Mouse (Mus musculus): Measurements from ENCODE around the gene Ccnyl1.
"Not testable (repeated sequence)": the region's sequence is repeated elsewhere in the genome, so short reads cannot be mapped to it uniquely, and the experiment has no call there.

Gene Ccnyl1

DNA sequence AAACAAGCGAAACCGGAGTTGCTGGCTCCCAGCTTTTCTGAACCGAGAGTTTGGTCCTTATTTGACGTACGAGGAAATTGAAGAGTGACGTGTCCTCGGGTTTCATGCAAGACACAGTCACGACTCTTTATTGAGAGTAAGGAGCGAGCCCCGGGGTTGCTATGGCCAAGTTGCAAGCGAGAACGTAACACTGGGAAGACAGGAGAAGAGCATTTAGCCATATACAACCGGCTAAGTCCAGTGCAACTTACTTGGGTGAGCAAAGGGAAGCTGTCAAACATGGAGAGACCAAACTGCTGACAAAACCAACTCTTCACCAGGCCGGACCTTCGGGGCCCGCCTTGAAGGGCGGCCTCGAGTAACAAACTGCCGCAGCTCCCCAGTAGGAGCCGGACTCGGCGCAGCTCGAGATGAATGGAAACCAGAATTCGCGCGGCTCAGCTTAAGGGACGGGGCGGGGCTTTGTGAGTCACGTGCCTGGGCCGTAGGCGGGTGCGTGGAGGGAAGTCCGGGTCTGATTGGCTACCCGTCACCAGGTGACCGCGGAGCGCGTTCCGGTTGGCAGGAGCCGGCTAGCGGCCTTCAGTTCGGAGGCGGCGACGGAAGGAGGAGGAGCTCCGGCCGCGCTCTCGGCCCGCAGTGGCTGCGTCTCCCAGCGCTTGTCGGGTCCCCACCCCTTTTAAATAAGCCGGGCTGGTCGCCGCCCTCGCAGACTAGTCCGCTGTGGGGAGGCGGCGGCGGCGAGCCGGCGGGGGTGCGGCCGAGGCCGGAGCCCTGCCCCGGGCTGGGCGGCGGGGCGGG is at the start of gene Ccnyl1:
Gene Ccnyl1 (plus strand): TSS at position 243 of the 801 bp plus-strand sequence.
- peak; percentile 99 for DNase-seq (ENCODE audit: low spot score)

- DNase-seq (ENCODE audit: low spot score), result no peak
Measured at GRCm38 (mm10) chr1:64641069-64641468, 49.2 kb upstream of the Ccnyl1 start.

- not testable (repeated sequence) for DNase-seq (ENCODE audit: low spot score)
Measured at GRCm38 (mm10) chr1:64642541-64642940, 47.7 kb upstream of the Ccnyl1 start.

GRCm38 (mm10) chr1:64644513-64644912 is 45.7 kb upstream of the Ccnyl1 start:
- DNase-seq (ENCODE audit: low spot score), result no peak

DNA sequence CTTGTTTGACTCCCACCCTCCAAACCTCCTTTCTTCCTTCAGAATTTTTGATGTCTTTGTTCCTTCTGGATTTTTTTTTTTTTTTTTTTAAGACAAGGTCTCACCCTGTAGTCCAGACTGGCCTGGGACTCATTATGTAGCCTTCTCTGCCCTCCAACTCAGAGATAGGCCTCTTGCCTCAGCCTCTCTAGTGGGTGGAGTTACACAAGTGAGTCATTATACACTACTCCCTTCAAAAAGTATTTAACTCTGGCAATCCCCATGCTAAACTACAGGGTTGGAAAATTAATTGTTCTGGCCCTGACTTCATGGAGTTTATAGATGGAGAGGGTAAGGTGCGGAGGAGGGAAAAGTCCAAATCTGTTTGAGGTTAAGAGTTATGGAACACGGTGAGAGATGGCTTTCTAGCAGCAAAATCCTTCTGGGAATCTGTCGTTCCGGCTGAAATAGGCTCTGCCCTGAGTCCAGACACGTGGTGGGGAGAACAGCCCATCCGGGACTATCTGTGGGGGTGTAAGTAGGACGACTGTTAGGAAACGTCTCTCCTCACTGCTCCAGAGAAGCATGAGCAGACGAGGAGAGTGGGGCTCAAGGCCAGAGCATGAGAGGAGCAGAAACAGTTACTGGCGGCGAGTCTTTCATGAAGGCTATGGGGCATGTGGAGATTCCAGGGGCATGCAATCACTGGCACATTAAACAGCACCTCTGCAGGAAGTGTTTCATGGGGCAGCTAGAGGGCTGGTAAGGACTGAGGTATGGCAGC is 40.7 kb upstream of the Ccnyl1 start:
- no peak for DNase-seq (ENCODE audit: low spot score)

GRCm38 (mm10) chr1:64653701-64654100 is 36.6 kb upstream of the Ccnyl1 start:
- DNase-seq (ENCODE audit: low spot score), result no peak

- no peak for DNase-seq (ENCODE audit: low spot score)
Measured at GRCm38 (mm10) chr1:64655415-64655814, 34.8 kb upstream of the Ccnyl1 start.

DNA sequence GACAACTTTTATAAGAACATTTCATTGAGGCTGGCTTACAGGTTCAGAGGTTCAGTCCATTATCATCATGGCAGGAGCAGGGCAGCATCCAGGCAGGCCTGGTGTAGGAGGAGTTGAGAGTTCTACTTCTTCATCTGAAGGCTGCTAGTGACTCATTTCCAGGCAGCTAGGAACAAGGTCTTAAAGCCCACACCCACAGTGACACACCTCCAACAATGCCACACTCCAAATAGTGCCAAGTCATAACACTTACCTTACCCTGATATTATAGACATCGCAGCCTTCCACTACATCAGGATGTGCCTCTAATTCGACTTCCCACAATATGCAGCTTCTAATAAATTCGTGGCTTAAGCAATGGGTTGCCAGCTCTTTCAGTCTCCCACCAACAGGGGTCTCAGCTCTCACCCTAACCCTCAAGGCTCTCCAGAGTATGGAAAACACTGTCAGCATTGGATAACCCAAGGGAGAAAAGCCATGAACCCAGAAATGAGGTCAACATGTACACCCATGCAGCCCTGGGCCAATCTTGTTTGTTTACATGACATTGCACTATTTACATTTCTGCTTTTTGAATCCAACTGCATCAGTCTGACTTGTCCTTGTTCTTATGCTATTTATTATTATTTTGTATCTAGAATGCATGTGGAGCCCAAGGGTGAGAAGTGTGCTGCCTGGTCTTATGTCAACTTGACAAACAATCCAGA is 33.7 kb upstream of the Ccnyl1 start:
- DNase-seq (ENCODE audit: low spot score), result no peak

DNA sequence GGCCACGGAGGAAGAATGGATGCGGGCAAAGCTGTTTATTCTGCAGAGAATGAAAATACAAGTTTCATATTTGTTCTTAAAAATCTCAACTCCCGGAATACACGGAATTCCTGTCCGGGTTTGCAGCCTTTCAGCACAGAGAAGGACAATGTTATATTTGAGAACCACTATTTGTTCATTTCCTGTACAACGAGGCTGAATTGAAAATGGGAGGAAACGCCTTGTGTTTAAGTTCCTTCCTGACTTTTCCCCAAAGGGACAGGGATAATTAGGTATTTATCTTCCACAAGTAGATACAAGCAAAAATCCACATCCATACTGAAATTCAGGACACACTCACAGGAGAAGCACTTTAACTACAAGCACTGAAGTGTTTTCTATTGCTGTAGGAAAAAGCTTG is 31.4 kb upstream of the Ccnyl1 start:
- DNase-seq (ENCODE audit: low spot score), result no peak

- no peak for DNase-seq (ENCODE audit: low spot score)
Measured at GRCm38 (mm10) chr1:64667111-64667633, 23.1 kb upstream of the Ccnyl1 start.

DNA sequence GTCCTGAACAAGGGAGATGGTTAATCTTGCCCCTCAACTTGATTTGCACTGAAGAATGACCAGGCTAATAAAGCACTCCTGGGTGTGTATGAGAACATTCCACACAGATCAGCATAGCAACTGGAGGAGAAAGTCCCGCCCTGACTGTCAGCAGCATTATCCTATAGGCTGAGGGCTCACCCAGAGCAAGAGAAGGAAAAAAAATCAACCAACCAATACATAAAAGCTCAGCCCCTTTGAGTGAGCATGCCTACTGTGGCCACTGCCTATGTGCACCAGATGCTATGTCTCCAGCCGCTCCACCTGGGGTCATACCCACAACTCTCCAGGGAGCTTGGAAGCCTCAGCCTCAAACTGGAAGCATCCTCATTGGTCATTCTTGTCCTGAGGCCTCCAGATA is 20.8 kb upstream of the Ccnyl1 start:
- DNase-seq (ENCODE audit: low spot score), result no peak

GRCm38 (mm10) chr1:64673931-64674330 is 16.3 kb upstream of the Ccnyl1 start:
- DNase-seq (ENCODE audit: low spot score), result no peak

DNA sequence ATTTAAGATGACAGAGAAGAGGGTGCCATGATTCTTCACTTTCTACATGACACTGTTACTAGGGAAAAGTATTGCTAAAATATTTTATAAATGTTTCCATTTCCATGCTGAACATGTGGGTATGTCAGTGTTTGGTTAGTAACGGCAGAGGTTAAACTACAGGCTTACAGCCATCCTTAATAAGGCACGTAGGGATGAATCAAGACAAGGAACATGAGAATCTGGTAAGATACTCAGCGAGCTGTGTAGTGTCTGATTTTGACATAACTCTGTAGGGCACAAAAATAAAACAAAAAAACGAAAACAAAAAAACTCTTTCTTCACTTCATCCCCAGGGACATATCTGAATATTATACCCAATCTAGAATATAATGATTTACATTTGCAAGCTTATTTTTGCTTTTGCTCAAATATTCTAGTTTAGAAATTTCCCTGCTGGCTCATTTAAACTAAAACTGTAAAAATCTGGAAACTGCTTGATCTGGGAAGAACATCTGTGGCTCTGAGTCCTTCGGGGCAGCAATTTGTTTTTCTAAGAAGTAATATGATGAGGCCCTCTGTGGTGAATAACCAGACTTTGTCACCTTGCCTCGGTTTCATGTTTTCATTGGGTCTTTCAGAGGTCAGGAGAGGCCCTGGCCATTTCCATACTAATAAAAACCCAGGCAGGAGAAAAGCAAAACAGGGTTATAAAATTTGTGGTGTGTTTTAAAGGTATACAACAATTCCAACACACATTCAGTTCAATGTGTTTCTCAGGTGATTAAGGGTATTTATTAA is 14.0 kb upstream of the Ccnyl1 start:
- no peak for DNase-seq (ENCODE audit: low spot score)

GRCm38 (mm10) chr1:64681499-64681898 is 8.8 kb upstream of the Ccnyl1 start:
- DNase-seq (ENCODE audit: low spot score), result no peak

GRCm38 (mm10) chr1:64683039-64683438 is 7.2 kb upstream of the Ccnyl1 start:
- DNase-seq (ENCODE audit: low spot score), result no peak

DNA sequence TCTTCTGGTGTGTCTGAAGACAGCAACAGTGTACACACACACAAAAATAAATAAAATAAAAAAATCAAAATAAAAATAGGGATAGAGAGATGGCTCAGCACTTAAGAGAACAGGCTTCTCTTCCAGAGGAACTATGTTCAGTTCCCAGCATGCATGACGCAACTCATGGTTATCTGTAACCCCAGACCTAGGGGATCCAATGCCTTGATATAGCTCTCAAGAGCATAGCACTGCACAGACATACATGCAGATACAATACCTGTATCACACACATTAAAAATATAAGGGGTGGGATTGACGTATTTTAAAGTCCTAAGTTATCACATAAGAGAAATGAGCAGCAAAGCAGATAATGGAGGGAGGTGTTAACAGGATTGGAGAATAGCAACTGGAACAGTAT is 5.8 kb upstream of the Ccnyl1 start:
- DNase-seq (ENCODE audit: low spot score), result no peak

GRCm38 (mm10) chr1:64688046-64688445 is 2.2 kb upstream of the Ccnyl1 start:
- peak; percentile 61 for DNase-seq (ENCODE audit: low spot score)

GRCm38 (mm10) chr1:64689561-64690212 is 568 bp upstream of the Ccnyl1 start:
- DNase-seq (ENCODE audit: low spot score), result no peak

GRCm38 (mm10) chr1:64691121-64691551 is 881 bp downstream of the Ccnyl1 start:
- DNase-seq (ENCODE audit: low spot score), result no peak

GRCm38 (mm10) chr1:64691581-64691980 is 1.3 kb downstream of the Ccnyl1 start:
- DNase-seq (ENCODE audit: low spot score), result no peak

- no peak for DNase-seq (ENCODE audit: low spot score)
Measured at GRCm38 (mm10) chr1:64695156-64695555, 4.9 kb downstream of the Ccnyl1 start.

Data from T-cell, adult 2 months (primary cell).